ENCODE assay signal across 8 mouse cellular contexts in genomic region chr3:40951365-40951764, GRCm38 (mm10). TPM values are rescaled to one million over a fixed set of nuclear protein-coding genes. Genes with fewer than 3 reads are reported as not detected.
DNase-seq lines count a peak whose midpoint lies in the region; ATAC-seq lines count a peak whose summit lies in the region.

No protein-coding gene starts in this region.

- no peak overlapping the region for H3K27ac ChIP-seq in neural tube, embryonic 11.5 days (ENCODE audit: low read depth, low read length)
- no peak overlapping the region for H3K27ac ChIP-seq in heart, embryonic 13.5 days (replicated peaks)
- H3K27ac ChIP-seq in liver, embryonic 11.5 days (ENCODE audit: low read depth, low read length) = no peak overlapping the region
- no peak overlapping the region for H3K27ac ChIP-seq in neural tube, embryonic 15.5 days (replicated peaks)

- H3K9ac ChIP-seq in neural tube, embryonic 11.5 days (ENCODE audit: low read length) = no peak overlapping the region
- H3K9ac ChIP-seq in heart, embryonic 13.5 days = peak overlapping the region; percentile 91
- peak overlapping the region; percentile 73; the same call in 1 of the 2 replicates for H3K9ac ChIP-seq in liver, embryonic 11.5 days (ENCODE audit: low read depth, low read length)
- H3K9ac ChIP-seq in neural tube, embryonic 15.5 days (replicated peaks) = no peak overlapping the region

- DNase-seq in neural tube, embryonic 11.5 days (ENCODE audit: low spot score) = peak; percentile 13
- DNase-seq in neural tube, embryonic 10.5 days (ENCODE audit: extremely low spot score, low spot score) = no peak
- peak; percentile 52 for DNase-seq in brain, adult 2 months (ENCODE audit: low read depth, low spot score)
- DNase-seq in liver, embryonic 11.5 days (ENCODE audit: low spot score) = no peak
- no peak for DNase-seq in right cerebral cortex, adult 18-20 months

- H3K36me3 ChIP-seq in neural tube, embryonic 11.5 days (ENCODE audit: control insufficient read depth, insufficient read depth, low read length) = no peaks in the 10 kb centered on the region
- no peaks in the 10 kb centered on the region for H3K36me3 ChIP-seq in heart, embryonic 13.5 days
- no peaks in the 10 kb centered on the region for H3K36me3 ChIP-seq in liver, embryonic 11.5 days (ENCODE audit: control insufficient read depth, insufficient read depth, low read length)
- no peaks in the 10 kb centered on the region for H3K36me3 ChIP-seq in neural tube, embryonic 15.5 days

- peak overlapping the region; percentile 75 for H3K4me2 ChIP-seq in neural tube, embryonic 11.5 days (ENCODE audit: low read depth)
- H3K4me2 ChIP-seq in heart, embryonic 13.5 days = peak overlapping the region; percentile 88
- H3K4me2 ChIP-seq in liver, embryonic 11.5 days = peak overlapping the region; percentile 86
- H3K4me2 ChIP-seq in neural tube, embryonic 15.5 days = peak overlapping the region; percentile 97

- ATAC-seq in neural tube, embryonic 11.5 days (ENCODE audit: insufficient read depth, low FRiP score, low TSS enrichment) = no peak
- ATAC-seq in heart, embryonic 13.5 days (ENCODE audit: extremely low read depth, insufficient number of reproducible peaks, low FRiP score, low TSS enrichment) = no peak
- ATAC-seq in liver, embryonic 11.5 days (replicated peaks; ENCODE audit: low FRiP score) = no peak
- ATAC-seq in neural tube, embryonic 15.5 days (ENCODE audit: low FRiP score) = no peak
- no peak for ATAC-seq in cerebellum, adult (ENCODE audit: insufficient number of reproducible peaks, low FRiP score, low TSS enrichment)

- no peaks in the 10 kb centered on the region for H3K27me3 ChIP-seq in neural tube, embryonic 11.5 days (ENCODE audit: control insufficient read depth, insufficient read depth, low read length)
- peaks cover 10% of the 10 kb centered on the region; the same call in 1 of the 2 replicates for H3K27me3 ChIP-seq in heart, embryonic 13.5 days (replicated peaks)
- peaks cover 6% of the 10 kb centered on the region; the same call in 1 of the 2 replicates for H3K27me3 ChIP-seq in liver, embryonic 11.5 days (replicated peaks; ENCODE audit: control insufficient read depth, insufficient read depth, low read length)
- H3K27me3 ChIP-seq in neural tube, embryonic 15.5 days (replicated peaks) = peaks cover 12% of the 10 kb centered on the region; the same call in 1 of the 2 replicates

- no peaks in the 10 kb centered on the region for H3K9me3 ChIP-seq in neural tube, embryonic 11.5 days (ENCODE audit: control insufficient read depth, low read length)
- H3K9me3 ChIP-seq in heart, embryonic 13.5 days = no peaks in the 10 kb centered on the region
- H3K9me3 ChIP-seq in liver, embryonic 11.5 days (ENCODE audit: control insufficient read depth, low read length) = no peaks in the 10 kb centered on the region
- H3K9me3 ChIP-seq in neural tube, embryonic 15.5 days (replicated peaks) = no peaks in the 10 kb centered on the region

- peaks cover 7% of the 10 kb centered on the region; the same call in 1 of the 2 replicates for H3K4me1 ChIP-seq in neural tube, embryonic 11.5 days (ENCODE audit: control insufficient read depth, insufficient read depth, low read length)
- H3K4me1 ChIP-seq in heart, embryonic 13.5 days = peaks cover 14% of the 10 kb centered on the region
- no peaks in the 10 kb centered on the region for H3K4me1 ChIP-seq in liver, embryonic 11.5 days (replicated peaks; ENCODE audit: control insufficient read depth, insufficient read depth, low read length)
- H3K4me1 ChIP-seq in neural tube, embryonic 15.5 days = peaks cover 19% of the 10 kb centered on the region

- WGBS in neural tube, embryonic 11.5 days = 14% methylated on average over 7 of the region's 7 CpGs
- WGBS in heart, embryonic 13.5 days = 11% methylated on average over 7 of the region's 7 CpGs
- WGBS in liver, embryonic 11.5 days = 12% methylated on average over 7 of the region's 7 CpGs
- 9% methylated on average over 7 of the region's 7 CpGs for WGBS in neural tube, embryonic 15.5 days

- H3K4me3 ChIP-seq in neural tube, embryonic 11.5 days (ENCODE audit: low read depth, low read length) = peak overlapping the region; percentile 72; the same call in 1 of the 2 replicates
- H3K4me3 ChIP-seq in heart, embryonic 13.5 days = peak overlapping the region; percentile 74
- peak overlapping the region; percentile 78 for H3K4me3 ChIP-seq in liver, embryonic 11.5 days (ENCODE audit: low read depth, low read length)
- peak overlapping the region; percentile 65 for H3K4me3 ChIP-seq in neural tube, embryonic 15.5 days (replicated peaks)

RNA-seq across cellular contexts. Expression of gene Larp1b, which starts 1.7 kb away (rescaled TPM):
- 2.3 and 3.7 TPM in 2 replicates for polyA plus RNA-seq in neural tube, embryonic 11.5 days (2014; fragmentation: Nextera tagmentation; extraction: Ambion mirVana)
- polyA plus RNA-seq in heart, embryonic 13.5 days (2015; fragmentation: Nextera tagmentation; extraction: Ambion mirVana) = 10.0 and 11.3 TPM in 2 replicates
- polyA plus RNA-seq in liver, embryonic 11.5 days (2014; fragmentation: Nextera tagmentation; extraction: Ambion mirVana) = 9.9 and 10.2 TPM in 2 replicates
- 4.9 and 5.7 TPM in 2 replicates for polyA plus RNA-seq in neural tube, embryonic 15.5 days (2015; fragmentation: Nextera tagmentation; extraction: Ambion mirVana)

RNA-seq across cellular contexts. Expression of gene 1700034I23Rik, which starts 49.0 kb away (rescaled TPM):
- polyA plus RNA-seq in neural tube, embryonic 11.5 days (2014; fragmentation: Nextera tagmentation; extraction: Ambion mirVana) = 0.30 TPM in 1 of 2 replicates, not detected in the other
- 0.15 and 0.25 TPM in 2 replicates for polyA plus RNA-seq in heart, embryonic 13.5 days (2015; fragmentation: Nextera tagmentation; extraction: Ambion mirVana)
- 0.16 and 0.42 TPM in 2 replicates for polyA plus RNA-seq in liver, embryonic 11.5 days (2014; fragmentation: Nextera tagmentation; extraction: Ambion mirVana)
- 0.64 and 0.73 TPM in 2 replicates for polyA plus RNA-seq in neural tube, embryonic 15.5 days (2015; fragmentation: Nextera tagmentation; extraction: Ambion mirVana)

Comparison
In these comparisons a context has a peak if more than half of its experiments do, and no peak if none do; other contexts are left out.
1. DNase-seq: peak in neural tube, embryonic 11.5 days (single experiment) and brain, adult 2 months (single experiment); none in neural tube, embryonic 10.5 days (single experiment), liver, embryonic 11.5 days (single experiment) and right cerebral cortex, adult 18-20 months (single experiment).
2. H3K9ac ChIP-seq: peak in heart, embryonic 13.5 days (single experiment) and liver, embryonic 11.5 days (single experiment); none in neural tube, embryonic 11.5 days (single experiment) and neural tube, embryonic 15.5 days (single experiment).
3. Peak in every context shown above with its lines, with median percentiles within 50 percentile points of each other: H3K4me2 ChIP-seq and H3K4me3 ChIP-seq.